Mouse (Mus musculus): ENCODE measurements around the gene Jsrp1.

The Jsrp1 gene

DNA sequence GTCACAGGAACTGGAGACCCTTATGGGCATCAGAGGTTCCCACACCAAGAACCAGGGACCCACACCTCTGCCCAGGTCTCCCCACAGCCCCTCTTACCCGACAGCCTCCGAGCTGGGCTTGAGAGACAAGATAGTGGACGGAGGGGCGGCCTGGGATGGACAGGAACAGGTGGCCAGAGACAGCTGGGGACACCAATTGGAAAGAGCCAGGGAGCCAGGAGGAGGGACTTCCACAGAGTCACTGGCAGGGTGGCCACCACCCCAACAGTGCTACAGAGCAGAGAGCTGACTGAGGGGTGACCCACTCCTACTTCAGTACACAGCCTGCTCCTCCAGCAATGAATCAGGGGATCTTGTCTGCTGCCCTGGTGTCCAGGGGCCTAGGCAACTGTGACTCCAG, at the start of gene Jsrp1:
TSS of gene Jsrp1 (minus strand) at position 133 of the 400 bp plus-strand sequence.
- DNase-seq: no peak

DNA sequence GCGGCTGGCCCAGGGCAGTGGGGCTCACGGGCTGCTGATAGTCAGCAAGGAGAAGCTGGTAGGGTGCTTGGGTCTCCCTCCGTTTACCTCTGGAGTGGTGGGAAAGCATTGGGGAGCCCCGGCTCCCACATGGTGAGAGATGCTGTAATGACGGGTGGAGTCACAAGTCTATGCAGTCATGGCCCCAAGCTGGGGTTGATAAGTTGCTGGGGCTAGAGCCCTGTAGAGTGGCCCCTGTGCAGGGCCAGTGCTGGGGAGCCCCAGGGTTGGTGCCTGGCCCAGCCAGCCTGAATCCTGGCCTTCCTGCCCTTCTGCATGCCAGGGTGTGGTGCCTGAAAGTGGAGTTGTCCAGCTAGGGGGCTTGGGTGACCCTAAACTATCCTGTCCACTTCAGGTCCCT, 49.0 kb upstream of the Jsrp1 start:
- no peak for DNase-seq

DNA sequence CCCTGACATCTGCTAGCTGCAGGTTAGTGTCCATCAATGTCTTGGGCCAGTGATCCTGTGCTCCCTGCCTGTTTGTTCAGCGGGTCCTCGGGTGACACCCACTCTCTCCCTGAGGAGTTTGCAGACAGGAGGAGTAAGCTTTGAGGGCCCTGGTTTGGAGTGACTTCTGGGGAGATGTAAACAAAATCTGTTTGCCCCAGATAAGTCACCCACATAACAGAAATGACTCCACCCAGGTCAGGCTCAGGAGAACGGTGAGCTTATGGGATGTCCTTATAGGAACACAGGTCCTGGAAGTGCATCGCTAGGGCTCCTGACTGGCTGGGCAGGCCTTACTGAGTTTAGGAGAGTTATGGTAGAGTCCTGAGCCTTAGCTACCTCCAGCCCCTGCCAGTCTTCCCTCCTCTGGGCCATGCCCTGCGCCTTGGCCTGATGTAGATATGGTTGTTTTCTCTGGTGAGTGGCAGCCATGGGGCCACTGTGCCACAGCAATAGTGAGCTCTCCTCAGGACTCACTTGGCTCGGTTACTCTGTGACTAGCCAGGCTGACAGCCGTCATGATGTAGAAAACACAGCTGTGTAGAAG, 45.1 kb upstream of the Jsrp1 start:
- no peak for DNase-seq

DNA sequence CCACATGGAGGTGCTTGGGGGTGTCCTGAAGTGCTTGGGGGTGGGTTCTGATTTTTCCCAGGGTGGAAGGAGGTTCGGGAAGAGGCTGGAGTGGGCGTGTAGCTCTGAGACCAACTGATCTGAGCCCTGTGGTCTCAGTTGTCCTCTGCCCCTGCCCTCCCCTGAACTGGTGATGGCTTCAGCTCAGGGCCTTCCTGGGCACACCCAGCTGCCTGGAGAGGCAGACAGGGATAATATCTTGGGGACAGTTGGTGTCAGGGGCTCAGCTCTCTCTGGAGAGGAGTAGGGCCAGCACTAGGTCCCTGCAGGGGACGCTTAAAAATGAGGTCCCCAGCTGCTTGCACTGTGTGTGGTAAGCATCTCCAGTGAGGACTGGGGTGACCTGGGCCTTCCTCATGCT, 44.5 kb upstream of the Jsrp1 start:
- DNase-seq: no peak

DNA sequence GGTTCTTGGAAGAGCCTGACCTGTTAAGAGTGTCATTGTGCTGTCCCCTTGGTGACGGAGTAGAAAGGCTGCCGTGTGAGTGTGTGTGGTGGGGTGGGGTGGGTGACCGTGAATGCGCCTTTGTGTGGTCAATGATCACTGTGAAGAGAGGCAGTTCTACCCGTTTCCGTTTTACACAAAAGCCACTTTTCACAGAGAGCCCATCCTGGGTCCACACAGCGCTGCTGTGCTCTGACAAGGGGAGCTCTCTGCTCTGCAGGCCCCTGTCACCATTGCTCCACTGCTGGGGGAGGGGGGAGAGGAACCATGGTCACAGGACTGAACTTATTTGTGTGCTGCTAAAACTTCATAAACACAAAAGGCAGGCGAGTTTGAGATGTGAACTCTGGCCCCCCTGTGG, 44.1 kb upstream of the Jsrp1 start:
- no peak for DNase-seq

DNA sequence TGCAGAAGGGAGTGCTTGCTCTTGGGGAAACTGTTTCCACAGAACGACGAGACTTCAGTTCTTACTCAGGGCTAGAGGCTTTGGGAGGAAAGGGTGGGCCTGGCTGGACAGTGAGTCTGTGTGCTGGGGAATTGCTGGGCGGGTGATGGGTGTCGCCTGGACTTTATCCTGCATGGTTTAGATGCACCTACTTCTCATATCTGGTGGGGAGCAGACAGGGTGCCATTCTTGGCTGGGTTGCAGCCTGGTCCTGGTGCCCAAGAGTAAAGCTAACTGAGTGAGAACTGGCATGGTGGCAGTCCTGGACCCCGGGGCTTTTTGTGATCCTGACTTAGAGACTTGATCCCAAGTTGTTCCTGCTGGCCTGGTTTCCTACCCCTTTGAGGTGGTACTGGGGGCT, 43.6 kb upstream of the Jsrp1 start:
- no peak for DNase-seq

DNA sequence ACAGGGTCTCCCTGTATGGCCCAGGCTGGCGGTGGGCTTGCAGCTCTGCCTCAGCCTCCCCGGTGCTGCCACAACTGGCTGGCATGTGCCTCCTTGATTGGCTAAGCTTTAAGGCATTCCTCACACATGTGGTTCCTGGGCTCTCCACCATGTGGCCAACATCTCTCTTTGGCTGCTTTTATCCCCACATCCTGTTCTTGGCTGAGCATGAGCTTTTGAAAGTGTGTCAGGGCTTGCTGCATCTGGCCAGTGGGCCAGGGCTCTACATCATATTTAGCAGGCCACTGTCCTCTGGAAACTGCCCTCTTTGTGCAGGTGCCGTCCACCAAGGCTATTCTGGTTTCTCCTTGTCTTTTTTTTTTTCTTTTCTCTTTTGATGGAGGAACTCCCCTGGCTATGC, 43.0 kb upstream of the Jsrp1 start:
- DNase-seq: no peak

DNA sequence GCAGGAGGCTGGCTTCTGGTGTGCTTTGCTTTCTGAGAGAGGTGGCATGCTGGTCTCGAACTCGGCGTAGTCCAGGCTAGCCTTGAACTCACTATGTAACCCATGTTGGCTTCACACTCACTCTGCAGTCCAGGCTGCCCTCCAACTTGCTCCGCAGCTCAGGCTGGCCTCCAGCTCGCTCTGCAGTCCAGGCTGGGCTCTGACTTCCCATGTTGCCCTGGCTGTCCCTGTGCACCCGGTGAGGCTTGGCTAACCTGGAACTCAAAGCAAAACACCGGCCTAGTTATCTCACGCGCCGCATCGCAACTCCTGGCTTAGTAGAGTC, 42.4 kb upstream of the Jsrp1 start:
- peak in 1 of 2 experiments; percentile 20 for DNase-seq

DNA sequence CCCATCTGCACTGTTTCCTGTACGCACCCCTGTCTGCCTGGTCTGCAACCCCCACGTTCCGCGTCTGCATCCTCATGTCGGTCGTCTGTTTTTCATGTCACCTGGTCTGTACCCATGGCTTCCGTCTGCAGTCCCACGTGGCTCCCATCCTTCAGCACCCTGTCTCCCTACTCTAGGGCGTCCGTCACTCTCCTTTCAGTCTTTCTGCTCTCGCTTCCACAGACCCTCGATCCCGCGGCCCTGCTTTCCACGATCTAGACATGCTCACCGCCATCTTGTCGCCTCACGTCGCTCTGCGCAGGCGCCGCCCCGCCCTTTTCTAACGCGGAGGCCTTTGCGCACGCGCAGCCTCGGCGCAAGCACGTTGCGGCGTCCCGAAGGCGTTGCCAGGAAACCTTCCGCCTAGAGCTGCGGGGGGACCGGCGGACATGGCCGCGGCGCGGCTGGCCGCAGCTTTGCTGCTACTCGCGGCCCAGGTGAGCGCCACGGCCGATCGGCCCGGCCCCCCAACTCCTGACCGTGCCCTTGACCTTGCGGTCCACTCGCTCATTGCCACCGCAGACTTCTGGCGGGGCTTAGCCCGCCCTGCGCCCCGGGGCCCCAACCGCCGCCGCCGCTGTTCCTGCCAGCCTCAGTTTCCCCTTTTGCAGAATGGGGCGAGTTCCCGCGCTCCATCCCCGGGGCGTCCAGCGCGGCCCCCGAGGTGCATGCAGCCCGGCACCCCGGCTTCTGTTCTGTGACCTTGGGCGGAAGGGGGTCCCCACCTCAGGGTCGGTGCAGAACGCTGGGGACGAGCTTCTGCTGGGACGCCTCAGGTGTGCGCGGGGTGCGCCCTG, 41.8 kb upstream of the Jsrp1 start, which contains the start of the genes Lsm7 and Sppl2b:
TSS of gene Lsm7 (minus strand) at position 297 of the 836 bp plus-strand sequence.
TSS of gene Sppl2b (plus strand) at position 363 of the 836 bp plus-strand sequence.
- DNase-seq: peak; percentile 95 to 98

DNA sequence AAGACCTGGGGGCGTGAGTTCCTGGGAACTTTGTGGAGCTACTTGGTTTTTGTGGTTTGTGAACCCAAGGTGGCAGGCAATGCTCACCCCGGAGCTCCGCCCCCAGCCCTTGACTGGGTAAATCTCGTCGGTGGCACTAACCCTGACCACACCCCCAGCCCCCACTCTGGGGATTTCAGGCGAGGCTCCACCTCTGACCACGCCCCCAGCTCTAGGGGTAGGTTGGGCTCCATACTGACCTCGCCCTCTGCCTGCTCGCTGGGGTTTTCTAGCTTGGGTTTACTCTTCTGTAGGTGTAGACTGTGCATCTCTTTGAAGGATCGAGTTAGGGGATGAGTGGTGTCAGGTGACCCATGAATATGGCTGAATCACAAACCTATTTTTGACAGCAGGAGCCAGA, 35.3 kb upstream of the Jsrp1 start:
- DNase-seq: peak; percentile 41 to 77

DNA sequence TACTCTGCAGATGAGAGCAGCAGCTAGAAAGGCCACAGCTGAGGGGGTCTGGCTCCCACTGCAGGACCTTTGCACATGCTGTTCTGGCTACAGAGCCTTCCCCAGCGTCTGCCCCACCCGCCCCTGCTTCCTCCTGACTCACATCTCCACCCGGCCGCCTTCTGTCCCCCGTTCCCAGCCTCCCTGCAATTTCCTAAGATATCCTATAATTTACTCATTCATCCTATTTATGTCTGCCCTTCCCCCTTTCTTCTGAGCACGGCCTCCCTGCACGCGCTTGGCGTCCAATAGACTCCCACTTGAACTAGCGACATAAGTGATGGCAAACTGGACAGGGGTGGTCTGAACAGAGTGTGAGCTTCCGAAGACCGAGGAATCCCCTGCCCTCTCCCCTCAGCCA, 32.4 kb upstream of the Jsrp1 start:
- DNase-seq: no peak

DNA sequence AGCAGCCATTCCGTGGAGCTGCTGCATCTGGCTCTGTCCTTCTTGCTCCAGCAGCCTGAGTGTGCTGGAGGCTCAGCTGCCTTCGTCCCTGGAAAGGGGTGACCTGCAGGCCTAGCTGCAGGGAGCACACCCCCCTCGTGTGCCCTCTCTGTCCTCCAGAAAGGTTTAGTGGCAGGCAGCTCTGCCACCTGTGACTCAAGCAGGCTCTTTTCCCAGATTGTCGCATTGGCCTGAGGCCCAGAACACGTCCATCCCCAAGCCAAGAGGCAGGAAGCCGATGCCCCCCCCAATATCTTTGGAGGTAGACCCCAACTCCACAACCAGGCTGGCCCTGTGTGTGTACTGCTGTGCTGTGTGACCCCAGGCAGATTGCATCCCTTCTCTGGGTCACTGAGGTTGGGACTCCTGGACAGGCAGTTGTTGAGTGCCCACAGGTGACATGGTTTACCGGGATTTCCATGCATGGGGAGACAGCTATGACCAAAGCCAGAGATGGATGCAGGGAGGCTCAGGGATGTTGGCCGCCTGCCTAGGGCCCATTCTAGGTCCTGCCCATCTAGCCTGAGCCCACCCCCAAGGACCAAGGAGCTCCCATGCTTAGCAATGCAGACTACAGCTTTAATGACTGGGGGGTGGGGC, 31.9 kb upstream of the Jsrp1 start:
- DNase-seq: no peak

DNA sequence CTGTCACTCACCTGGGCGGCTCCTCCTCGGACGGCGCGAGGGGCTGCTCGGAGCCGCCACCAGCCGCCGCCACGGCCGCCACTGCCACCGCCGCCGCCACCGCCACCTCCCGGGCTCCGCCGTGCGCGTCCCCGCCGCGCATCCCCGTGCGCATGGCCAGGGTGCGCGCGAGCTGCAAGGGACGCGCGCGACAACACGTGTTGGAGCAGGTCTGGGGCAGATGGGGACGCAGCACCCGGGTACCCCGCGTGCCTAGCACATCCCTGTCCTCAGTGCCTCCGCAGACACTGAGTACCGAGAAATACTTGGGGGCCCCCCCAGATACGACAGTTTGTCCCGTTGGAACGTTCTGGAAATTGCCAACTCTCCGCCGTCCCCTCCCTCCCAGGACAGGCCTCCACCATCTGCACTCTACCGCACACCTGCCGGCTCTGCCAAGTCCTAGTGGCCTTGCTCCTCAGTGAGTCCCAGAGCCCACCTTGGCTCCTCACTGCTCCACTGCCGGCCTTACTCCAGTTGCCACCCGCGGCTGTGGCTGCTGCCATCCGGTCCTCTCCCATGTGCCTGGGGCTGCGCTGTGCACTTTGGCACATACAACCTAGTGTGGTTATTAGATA, 30.7 kb upstream of the Jsrp1 start, which contains the start of gene Lingo3:
TSS of gene Lingo3 (minus strand) at position 109 of the 617 bp plus-strand sequence.
- peak in 1 of 2 experiments; percentile 29 for DNase-seq

DNA sequence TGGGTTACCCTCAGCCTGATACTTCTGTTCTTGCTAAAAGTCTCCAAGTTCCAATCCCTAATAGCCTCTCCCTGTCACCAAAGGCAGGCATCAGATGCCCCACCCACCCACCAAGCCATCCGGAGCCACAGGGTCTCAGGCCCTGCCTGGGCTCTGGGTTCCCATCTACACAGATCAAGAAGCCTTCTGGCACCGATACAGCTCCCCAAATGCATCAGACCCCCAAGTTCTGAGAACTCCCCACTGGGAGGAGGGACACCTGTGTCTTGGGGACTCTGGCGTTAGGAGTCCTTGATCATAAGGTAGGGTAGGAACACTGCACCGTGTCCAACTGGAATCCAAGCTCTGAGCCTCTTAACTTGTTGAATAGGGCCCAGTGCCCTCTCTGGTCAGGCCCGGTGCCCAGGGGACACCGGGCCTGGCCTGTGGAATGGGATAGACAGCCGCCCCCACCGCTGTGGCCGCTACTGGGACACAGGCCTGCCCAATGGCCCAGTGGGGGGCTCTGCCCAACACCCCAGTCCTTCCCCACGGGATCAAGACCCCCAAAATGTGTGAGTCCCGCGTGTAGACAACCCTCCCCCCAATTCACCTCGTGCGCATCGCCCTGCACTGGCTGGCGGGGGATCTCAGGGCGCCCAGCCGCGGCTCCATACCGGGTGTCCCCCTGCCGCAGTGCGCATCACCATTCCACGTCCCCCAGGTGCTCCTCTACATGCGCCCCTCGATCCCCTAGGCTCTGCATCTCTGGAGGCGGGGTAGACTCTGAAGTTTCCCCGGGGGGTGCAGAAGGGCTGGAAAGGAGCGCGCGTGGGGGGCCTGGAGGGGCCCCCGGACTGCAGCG, 30.0 kb upstream of the Jsrp1 start:
- DNase-seq: no peak

DNA sequence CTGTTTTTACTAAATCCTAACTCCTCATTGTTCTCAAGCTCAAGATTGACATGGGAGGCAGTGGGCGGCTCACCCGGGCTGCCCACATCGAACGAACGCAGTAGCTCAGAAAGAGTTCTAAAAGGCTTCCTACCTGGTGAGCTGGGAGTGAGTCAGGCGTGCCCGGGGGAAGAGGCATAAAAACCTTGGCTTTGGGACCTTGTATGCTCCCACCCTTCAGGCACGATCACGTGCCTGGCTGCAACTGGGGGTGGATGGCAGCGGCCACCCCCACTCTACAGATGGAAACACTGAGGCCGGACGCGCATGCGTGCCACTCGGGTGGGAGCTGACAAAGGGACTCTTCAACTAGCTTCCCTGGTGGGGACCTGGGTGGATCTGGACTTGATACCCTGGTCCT, 29.0 kb upstream of the Jsrp1 start:
- no peak for DNase-seq

DNA sequence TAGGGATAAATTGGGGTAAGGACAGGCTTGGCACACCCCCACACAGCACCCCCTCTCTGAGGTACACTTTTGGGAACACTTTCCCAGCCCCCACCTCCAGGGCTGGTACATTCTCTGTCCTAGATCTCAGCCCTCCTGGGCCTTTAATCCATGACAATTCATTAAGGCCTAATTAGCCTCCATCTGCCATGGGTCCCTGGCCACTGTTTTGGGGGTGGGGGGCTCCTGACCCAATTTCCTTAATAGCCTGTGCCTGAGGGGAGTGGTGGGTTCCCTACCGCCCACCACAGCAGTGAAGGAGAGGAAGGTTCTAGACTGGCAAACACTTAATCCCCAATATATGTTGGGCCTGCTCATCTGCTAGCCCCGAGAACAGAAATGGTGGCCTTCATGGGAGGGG, 28.4 kb upstream of the Jsrp1 start:
- no peak for DNase-seq

DNA sequence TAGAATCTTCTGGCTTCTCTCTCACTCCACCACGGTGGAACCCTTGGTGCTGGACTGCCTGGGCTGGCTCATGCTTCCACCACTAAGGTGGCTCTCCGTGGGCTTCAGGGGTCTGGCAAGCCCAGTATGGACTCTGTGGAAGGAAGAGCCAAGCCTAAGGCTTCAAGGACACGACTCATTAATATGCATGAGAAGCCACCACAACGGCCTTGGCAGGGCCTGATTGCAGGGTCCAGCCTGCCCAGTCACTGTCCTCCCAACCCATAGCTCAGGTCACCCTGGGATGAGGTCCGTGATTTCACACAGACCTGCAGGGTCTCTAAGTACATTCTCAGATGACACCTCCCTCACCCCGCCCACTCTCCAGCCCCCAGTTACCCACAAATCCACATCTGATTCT, 26.6 kb upstream of the Jsrp1 start:
- no peak for DNase-seq

DNA sequence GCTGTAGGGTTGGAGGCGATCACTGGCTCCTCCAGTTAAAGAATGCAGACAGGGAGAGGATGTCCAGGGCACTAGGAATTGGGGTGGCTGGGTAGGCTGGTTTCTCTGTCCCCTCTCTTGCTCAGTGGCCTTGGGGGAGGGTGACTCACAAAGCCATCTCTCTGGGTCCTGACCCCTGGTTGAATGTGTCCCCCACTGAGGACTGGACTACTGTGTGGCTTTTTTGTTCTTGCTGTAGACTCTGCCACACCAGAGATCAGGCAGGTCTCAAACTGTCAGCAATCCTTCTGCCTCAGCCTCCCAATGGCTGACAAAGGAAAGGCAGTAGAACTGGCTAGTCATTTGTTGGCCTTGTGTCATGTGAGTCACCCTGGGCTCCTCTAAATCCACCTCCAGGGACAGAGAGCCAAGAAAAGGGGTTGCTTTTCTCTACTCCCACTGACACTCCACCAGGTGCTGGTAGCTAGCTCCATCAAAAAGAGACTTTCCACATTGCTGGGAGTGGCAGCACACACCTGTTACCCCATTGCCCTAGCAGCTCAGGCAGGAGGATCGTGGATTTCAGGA, 25.1 kb upstream of the Jsrp1 start:
- DNase-seq: no peak

DNA sequence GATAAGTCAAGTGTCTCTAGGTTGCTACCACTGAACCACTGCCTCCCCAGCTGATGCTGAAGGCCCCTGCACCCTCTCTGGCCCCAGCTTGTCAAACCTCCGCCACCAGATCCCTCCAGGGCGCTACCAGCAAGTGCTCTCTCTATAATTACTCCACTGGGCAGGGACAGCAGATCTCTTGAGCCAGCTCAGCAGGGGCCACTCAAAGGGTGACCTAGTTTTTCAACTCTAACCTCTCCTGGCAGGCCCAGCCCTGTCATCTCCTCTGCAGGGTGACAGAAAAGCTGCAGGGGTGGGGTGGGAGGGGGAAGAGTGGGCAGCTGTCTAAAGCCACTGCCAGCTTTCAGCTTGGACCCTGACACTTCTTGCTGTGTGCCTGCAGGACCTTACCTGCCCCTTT, 24.5 kb upstream of the Jsrp1 start:
- DNase-seq: no peak

DNA sequence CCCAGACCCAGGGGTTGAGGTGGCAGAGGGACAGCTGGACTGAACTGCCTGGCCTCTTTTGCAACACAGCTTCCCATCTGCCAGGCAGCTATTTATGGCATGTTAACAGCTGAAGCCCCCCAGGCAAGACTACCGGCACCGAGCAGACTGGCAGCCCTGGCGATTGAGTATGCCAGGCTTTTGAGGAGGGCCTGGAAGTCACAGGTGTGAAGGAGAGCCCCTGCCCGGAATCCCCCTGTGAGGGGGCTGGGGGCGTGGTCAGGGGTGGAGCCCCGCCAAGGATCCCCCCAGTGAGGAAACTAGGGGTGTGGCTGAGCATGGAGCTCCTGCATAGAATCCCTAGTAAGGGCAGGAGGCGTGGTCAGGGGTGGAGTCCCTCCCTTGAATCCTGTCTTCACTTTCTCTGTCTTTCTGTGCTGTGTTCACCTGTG, 23.7 kb upstream of the Jsrp1 start:
- no peak for DNase-seq

DNA sequence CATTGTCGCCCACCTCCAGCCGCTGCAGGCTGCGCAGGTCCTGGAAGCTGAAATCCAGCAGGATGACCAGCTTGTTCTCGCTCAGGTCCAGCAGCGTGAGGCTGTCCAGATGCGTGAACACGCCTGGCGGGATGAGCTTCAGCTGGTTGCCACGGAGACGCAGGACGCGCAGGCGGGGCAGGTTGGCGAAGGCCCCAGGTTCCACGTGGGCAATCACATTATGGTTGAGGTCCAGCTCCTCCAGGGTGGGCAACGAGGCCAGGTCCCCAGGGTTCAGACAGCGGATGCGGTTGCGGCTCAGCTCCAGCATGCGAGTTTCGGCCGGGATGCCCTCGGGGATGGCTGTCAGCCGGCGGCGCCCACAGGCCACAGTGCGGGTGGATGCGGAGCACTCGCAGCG, 22.3 kb upstream of the Jsrp1 start:
- no peak for DNase-seq

DNA sequence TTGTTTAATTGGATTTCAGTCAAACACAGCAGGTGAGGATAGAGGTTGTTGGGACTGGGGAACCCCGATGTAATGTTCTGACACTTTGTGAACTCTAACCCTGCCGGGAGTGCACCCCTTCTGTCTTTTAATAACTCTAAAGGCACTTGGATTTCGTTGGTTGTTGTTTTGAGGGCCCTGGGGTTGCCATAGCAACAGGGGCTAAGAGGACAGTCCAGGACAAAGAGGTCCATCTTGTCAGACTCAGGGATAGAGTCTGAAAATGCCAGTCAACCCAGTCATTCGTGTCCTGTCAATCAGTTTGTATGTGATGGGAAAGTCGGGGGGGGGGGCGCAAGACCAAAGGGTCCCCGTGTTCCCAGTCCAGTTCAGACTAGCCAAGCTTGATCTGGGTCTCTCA, 19.5 kb upstream of the Jsrp1 start:
- peak in 1 of 2 experiments; percentile 30 for DNase-seq
